Mouse (Mus musculus) neural tube, embryonic 12.5 days (tissue): ENCODE results near the gene Cdk5. TPM values are rescaled to one million over a fixed set of nuclear protein-coding genes. Genes with fewer than 3 reads are reported as not detected.

Experiments used
- ATAC-seq: fragments of 200-750 bp; cut with Nextera tagmentation; 2 replicates; pipeline ENCODE4 v1.8.0; 2017; ENCODE audit warnings: low read depth, mild to moderate bottlenecking, moderate TSS enrichment, moderate library complexity; ENCODE audit not compliant: low FRiP score
- H3K27ac ChIP-seq: fragments of 300-500 bp; sonication (generic); 2 replicates; pipeline ENCODE4 v1.5.1; 2016
- H3K27me3 ChIP-seq: fragments of 300-500 bp; sonication (generic); replicated peaks from 2 replicates; pipeline ENCODE4 v1.6.1; 2016; ENCODE audit warnings: mild to moderate bottlenecking
- H3K36me3 ChIP-seq: fragments of 300-500 bp; sonication (generic); 2 replicates; pipeline ENCODE4 v1.6.1; 2016; ENCODE audit warnings: mild to moderate bottlenecking
- H3K4me1 ChIP-seq: fragments of 300-500 bp; sonication (generic); 2 replicates; pipeline ENCODE4 v1.6.1; 2016
- H3K4me2 ChIP-seq: fragments of 300-500 bp; sonication (generic); replicated peaks from 2 replicates; pipeline ENCODE4 v1.6.1; 2016; ENCODE audit warnings: mild to moderate bottlenecking
- H3K4me3 ChIP-seq: fragments of 300-500 bp; sonication (generic); 2 replicates; pipeline ENCODE4 v1.5.1; 2016
- H3K9ac ChIP-seq: fragments of 300-500 bp; sonication (generic); 2 replicates; pipeline ENCODE4 v1.6.1; 2016; ENCODE audit warnings: mild to moderate bottlenecking
- H3K9me3 ChIP-seq: fragments of 300-500 bp; sonication (generic); 2 replicates; pipeline ENCODE4 v1.6.1; 2016; ENCODE audit warnings: mild to moderate bottlenecking
- WGBS: fragments of 180-500 bp; shearing (Covaris S2); methylation state at CpG from one replicate; pipeline ENCODE4 v1.1.7; 2016; 5-methylcytosine and 5-hydroxymethylcytosine counted together
- polyA plus RNA-seq: library from polyadenylated mRNA; unstranded; fragments of >200 nt; fragmentation: Nextera tagmentation; extraction: Ambion mirVana; gene quantifications from 2 replicates; pipeline ENCODE4 v1.2.1, GENCODE M21; 2016

Cdk5 gene
- polyA plus RNA-seq, 1 experiment from 2014 or later, result 79.2 TPM

DNA sequence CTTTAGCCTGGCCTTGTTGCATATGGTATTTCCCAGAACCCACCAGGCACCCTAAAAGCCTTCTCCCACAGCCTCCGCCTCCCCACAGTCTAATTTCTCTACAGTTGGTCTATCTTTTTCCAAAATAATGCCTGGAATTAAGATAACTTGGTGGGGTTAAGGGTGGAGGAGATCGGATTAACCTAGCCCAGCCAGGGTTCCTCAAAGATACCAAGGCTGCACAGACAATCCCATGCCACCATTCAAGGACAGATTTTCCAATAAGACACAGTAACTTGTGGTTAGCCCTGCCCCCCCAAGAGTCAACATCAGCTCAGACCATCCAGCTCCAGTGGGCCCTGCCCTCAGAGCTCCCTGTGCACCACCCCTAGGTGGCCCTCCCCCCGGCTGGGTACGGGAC, 42.8 kb downstream of the Cdk5 start:
- no peak for ATAC-seq
- WGBS, result 95% methylated on average over 4 of the region's 4 CpGs
- Histone ChIP-seq H3K27me3 (peaks cover 9% of the 10 kb centered on the region; the same call in 1 of the 2 replicates), H3K9ac (no peak overlapping the region), H3K36me3 (no peaks in the 10 kb centered on the region), H3K9me3 (no peaks in the 10 kb centered on the region), H3K4me1 (peaks cover 11% of the 10 kb centered on the region), H3K4me3 (no peak overlapping the region), H3K4me2 (no peak overlapping the region), H3K27ac (no peak overlapping the region)

DNA sequence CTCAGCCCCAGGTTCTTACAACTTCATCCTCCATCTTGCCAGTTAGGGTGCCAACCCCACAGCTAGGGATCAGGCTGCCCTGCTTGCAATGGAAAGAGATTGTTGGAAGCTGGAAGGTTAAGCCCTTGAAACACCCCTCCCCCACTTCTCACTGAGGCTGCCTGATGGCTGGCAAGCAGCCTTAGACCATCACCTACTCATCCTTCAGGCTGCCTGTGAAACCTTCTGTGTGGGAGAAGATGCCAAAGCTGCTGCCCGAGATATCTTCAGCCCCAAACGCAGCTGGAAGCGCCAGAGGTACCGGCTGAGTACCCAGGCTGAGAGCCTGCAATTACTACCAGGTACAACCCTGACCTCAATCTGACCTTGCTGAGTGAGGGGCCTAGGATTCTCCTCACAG, 43.8 kb downstream of the Cdk5 start:
- ATAC-seq, result no peak
- no peak overlapping the region for H3K27ac ChIP-seq
- H3K27me3 ChIP-seq, result 0 out of 2 replicates have a peak, but pooled peaks cover 3% of the 10 kb centered on the region
- H3K4me3 ChIP-seq, result no peak overlapping the region
- H3K4me1 ChIP-seq, result peaks cover 11% of the 10 kb centered on the region
- 79% methylated on average over 4 of the region's 4 CpGs for WGBS
- H3K9me3 ChIP-seq, result no peaks in the 10 kb centered on the region
- H3K4me2 ChIP-seq, result no peak overlapping the region
- no peak overlapping the region for H3K9ac ChIP-seq
- H3K36me3 ChIP-seq, result no peaks in the 10 kb centered on the region

DNA sequence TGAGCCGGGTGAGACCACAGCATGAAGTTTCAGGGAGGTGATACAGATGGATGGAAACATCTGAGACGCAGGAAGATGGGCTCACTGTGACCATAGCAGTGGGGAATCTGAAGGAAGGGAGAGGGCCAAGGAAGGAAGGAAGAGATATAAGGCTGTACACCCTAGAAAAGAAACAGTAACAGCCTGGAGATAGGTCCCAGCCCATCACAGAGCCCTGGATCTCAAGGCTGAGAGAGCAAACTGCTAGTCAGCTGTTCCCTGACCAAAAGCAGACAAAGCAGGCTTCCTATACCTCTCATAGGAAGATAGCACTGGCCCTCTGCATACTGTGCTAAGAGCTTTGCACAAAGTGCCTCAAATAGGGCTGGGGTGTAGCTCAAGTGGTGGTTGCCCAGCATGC, 44.6 kb downstream of the Cdk5 start:
- Histone ChIP-seq H3K9me3 (no peaks in the 10 kb centered on the region), H3K4me2 (no peak overlapping the region), H3K4me1 (peaks cover 8% of the 10 kb centered on the region), H3K9ac (no peak overlapping the region), H3K27ac (no peak overlapping the region), H3K4me3 (no peak overlapping the region), H3K27me3 (0 out of 2 replicates have a peak, but pooled peaks cover 3% of the 10 kb centered on the region), H3K36me3 (no peaks in the 10 kb centered on the region)
- WGBS, result 79% methylated on average over 2 of the region's 2 CpGs
- no peak for ATAC-seq

DNA sequence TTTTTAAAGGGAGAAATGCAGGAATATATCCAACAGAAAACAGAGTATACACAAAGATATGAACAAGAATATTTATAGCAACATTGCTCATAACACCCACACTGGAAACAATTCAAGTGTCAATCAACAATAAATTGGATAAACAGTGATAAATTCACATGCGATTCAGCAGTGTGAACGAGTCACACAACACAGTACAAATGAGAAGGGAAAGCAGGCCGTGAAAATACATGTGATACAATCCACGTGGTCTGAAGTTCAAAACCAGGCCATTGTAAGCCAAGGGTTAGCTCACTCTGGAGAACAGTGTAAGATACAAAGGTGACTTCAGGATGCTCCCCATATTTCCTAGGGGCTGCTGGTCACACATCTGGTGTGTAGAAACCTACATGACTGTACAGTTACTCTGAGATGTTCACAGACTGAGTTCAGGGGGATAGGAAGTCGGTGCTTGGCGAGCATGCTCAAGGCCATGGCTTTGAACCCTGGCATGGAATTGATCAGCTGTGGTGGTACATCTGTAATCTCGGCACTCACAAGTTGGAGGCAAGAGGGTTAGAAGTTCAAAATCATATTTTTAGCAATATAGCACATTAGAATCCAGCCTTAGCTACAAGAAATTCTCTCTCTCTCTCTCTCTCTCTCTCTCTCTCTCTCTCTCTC, 48.5 kb downstream of the Cdk5 start:
- H3K4me2 ChIP-seq, result no peak overlapping the region
- no peak overlapping the region for H3K4me3 ChIP-seq
- H3K36me3 ChIP-seq, result no peaks in the 10 kb centered on the region
- H3K27me3 ChIP-seq, result no peaks in the 10 kb centered on the region
- WGBS, result 85% methylated on average over 7 of the region's 7 CpGs
- ATAC-seq, result no peak
- no peaks in the 10 kb centered on the region for H3K4me1 ChIP-seq
- no peak overlapping the region for H3K9ac ChIP-seq
- H3K27ac ChIP-seq, result no peak overlapping the region
- no peaks in the 10 kb centered on the region for H3K9me3 ChIP-seq

DNA sequence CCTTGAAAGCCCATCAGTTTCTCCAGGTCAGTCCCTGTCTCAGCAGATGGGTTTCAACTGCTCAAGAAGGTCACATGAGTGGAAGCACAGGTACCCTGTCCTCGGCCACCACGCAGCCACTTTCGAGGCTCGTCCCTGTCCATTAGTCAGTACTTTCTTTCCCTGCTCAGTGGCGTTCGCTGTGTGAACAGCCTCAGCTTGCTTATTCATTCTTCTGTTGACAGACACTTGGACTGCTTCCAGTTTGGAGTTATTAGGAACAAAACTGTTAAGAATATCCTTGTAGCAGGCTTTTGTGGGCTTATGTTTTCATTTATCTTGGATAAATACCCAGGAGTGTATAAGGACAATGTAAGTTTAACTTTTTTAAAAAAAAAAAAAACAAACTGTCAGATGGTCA, 49.1 kb downstream of the Cdk5 start:
- Histone ChIP-seq H3K9ac (no peak overlapping the region), H3K36me3 (no peaks in the 10 kb centered on the region), H3K9me3 (no peaks in the 10 kb centered on the region), H3K27me3 (no peaks in the 10 kb centered on the region), H3K27ac (no peak overlapping the region), H3K4me3 (no peak overlapping the region), H3K4me2 (no peak overlapping the region), H3K4me1 (no peaks in the 10 kb centered on the region)
- no peak for ATAC-seq
- WGBS, result 79% methylated on average over 6 of the region's 6 CpGs

DNA sequence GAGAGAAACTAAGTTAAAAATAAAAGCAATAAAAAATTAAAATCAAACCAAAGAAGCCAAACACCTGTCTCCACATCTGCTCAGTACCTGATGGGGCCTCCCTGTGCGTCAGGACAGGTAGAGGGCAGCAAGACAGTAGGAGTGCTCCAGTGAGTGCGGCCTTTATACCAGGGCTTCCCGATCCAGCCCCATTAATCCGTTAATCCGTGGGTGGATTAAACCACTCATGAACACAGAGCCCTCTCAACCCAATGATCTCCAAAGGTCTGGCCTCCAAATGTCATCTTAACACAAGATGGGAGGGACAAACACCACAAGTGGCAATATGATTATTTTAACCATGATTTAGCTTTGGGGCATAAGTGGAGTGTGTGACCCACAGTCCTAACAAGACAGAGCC, 49.5 kb downstream of the Cdk5 start:
- Histone ChIP-seq H3K4me1 (no peaks in the 10 kb centered on the region), H3K4me2 (no peak overlapping the region), H3K27ac (no peak overlapping the region), H3K9ac (no peak overlapping the region), H3K36me3 (no peaks in the 10 kb centered on the region), H3K27me3 (no peaks in the 10 kb centered on the region), H3K4me3 (no peak overlapping the region), H3K9me3 (no peaks in the 10 kb centered on the region)
- 78% methylated on average over 5 of the region's 5 CpGs for WGBS
- no peak for ATAC-seq

DNA sequence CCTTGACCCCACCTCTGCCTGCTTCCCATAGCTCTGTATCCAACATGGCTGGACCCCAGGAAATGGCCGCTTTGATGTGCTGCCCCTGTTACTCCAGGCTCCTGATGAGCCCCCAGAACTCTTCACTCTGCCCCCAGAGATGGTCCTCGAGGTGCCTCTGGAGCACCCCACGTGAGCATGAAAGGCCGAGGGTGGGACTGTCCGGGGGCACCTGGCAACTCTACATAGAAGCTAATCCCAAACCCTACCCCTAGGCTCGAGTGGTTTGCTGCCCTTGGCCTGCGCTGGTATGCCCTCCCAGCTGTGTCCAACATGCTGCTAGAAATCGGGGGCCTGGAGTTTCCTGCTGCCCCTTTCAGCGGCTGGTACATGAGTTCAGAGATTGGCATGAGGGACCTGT, 53.6 kb downstream of the Cdk5 start:
- no peaks in the 10 kb centered on the region for H3K9me3 ChIP-seq
- no peaks in the 10 kb centered on the region for H3K27me3 ChIP-seq
- H3K9ac ChIP-seq, result no peak overlapping the region
- no peaks in the 10 kb centered on the region for H3K4me1 ChIP-seq
- WGBS, result 87% methylated on average over 9 of the region's 9 CpGs
- H3K36me3 ChIP-seq, result no peaks in the 10 kb centered on the region
- no peak overlapping the region for H3K27ac ChIP-seq
- no peak overlapping the region for H3K4me3 ChIP-seq
- no peak overlapping the region for H3K4me2 ChIP-seq
- ATAC-seq, result no peak

Other genes with a start within 250 kb of the Cdk5 start
- gene Kcnh2, start 71.9 kb downstream of the Cdk5 start, polyA plus RNA-seq, result 15.1 and 18.6 TPM in 2 replicates
- 9.2 and 9.4 TPM in 2 replicates for gene Nos3, start 58.7 kb downstream of the Cdk5 start, polyA plus RNA-seq
- 0.34 and 0.35 TPM in 2 replicates for gene Atg9b, start 31.4 kb downstream of the Cdk5 start, polyA plus RNA-seq
- gene Abcb8, start 29.9 kb downstream of the Cdk5 start, polyA plus RNA-seq, result 45.9 and 52.7 TPM in 2 replicates
- 1.0 and 1.4 TPM in 2 replicates for gene Asic3, start 10.1 kb downstream of the Cdk5 start, polyA plus RNA-seq
- 23.0 and 24.3 TPM in 2 replicates for gene Slc4a2, start 307 bp upstream of the Cdk5 start, polyA plus RNA-seq
- gene Fastk, start 21.8 kb upstream of the Cdk5 start, polyA plus RNA-seq, result 114 TPM in 2 replicates
- gene Tmub1, start 24.3 kb upstream of the Cdk5 start, polyA plus RNA-seq, result 35.3 and 40.0 TPM in 2 replicates
- gene Agap3, start 28.6 kb upstream of the Cdk5 start, polyA plus RNA-seq, result 109 and 113 TPM in 2 replicates
- gene Gbx1, start 103.7 kb upstream of the Cdk5 start, polyA plus RNA-seq, result 11.0 and 12.0 TPM in 2 replicates
- gene Asb10, start 117.4 kb upstream of the Cdk5 start, polyA plus RNA-seq, result 0.37 and 0.82 TPM in 2 replicates
- 0.15 and 0.20 TPM in 2 replicates for gene 4931409K22Rik, start 133.3 kb upstream of the Cdk5 start, polyA plus RNA-seq
- gene Abcf2, start 153.9 kb upstream of the Cdk5 start, polyA plus RNA-seq, result 114 and 123 TPM in 2 replicates
- gene Chpf2, start 163.2 kb upstream of the Cdk5 start, polyA plus RNA-seq, result 19.8 and 21.6 TPM in 2 replicates
- gene Smarcd3, start 200.9 kb upstream of the Cdk5 start, polyA plus RNA-seq, result 82.2 and 90.6 TPM in 2 replicates